Mouse (Mus musculus) lung, postnatal 14 days (tissue): ENCODE results near the gene Inafm1.
"Not testable (repeated sequence)": the region's sequence is repeated elsewhere in the genome, so short reads cannot be mapped to it uniquely, and the experiment has no call there.

Experiments used
- DNase-seq: peaks from one replicate; pipeline ENCODE4 v3.0.0; 2021

The Inafm1 gene

DNA sequence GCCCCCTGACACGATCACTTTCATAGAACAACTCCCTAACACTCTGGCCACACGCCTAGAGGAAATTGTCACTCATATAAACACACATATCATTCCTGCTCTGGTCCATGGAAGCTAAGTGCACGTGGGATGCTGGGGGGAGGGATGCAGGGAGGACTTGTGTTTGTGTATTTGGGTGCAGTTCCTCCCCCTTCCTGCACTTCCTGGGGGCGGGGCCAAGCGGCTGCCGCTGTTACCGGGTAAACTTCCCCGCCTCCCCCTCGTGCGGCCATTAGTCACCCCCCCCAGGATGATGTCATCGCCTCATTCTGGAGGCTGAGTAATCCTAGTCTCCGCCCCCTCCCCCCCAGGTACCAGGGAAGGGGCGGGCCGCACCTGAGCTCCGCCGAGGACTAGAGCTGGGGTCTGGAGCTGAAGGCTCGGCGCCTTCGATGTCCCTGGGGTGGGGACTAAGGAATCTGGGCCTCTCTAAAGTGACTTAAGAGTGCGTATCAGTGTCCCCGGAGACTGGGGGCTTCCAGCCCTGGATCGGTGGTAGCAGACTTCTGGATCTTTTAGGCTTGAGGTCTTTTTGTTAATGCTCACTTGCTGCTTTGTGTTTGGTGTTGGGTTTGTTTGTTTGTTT lies 23.5 kb upstream of the Inafm1 start:
- DNase-seq: peak; percentile 94

DNA sequence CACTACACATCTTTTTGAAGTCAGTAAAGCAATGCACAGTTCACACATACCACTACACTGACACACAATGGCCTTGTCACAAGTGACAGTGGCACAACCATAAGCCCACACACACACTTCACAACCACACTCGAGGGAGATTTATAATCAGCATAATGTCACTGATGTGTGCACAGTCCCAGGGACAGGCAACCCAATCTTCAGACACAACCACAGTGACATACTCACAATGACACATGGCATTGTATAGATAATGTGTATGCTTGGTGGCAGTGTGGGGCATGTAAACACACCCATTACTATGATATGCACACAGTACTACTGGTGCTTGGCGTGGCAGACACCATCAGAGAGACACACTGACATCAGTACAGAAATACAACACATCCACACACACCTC lies 22.7 kb upstream of the Inafm1 start:
- DNase-seq: no peak

GRCm38 (mm10) chr7:16295321-16295900 lies 22.0 kb upstream of the Inafm1 start:
- DNase-seq: peak; percentile 81

DNA sequence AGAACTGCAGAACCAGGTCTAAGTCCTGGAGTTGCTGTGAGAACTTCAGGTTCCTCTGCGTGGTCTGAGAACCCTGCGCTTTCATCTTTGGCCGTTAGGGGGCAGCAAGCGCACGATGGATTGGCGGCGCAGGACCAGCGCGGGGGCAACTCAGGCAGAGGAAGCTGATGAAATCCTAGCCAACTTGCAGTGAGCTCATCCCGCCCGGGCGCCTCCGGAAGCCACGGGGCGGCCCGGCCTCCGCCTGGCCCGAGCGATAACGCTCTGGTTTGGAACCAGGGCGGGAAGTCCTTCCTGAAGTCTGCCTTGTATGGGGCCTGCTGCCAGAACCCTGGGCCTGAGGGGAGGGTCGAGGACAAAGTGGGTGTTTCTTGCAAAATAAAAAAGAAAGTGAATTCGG lies 21.4 kb upstream of the Inafm1 start:
- DNase-seq: peak; percentile 97

GRCm38 (mm10) chr7:16294346-16294745 lies 20.9 kb upstream of the Inafm1 start:
- DNase-seq: peak; percentile 47

GRCm38 (mm10) chr7:16287791-16288190 lies 14.4 kb upstream of the Inafm1 start:
- no peak for DNase-seq

- no peak for DNase-seq
Measured at GRCm38 (mm10) chr7:16287016-16287415, 13.6 kb upstream of the Inafm1 start.

GRCm38 (mm10) chr7:16286026-16286961 lies 12.9 kb upstream of the Inafm1 start, which contains the start of gene Ccdc9:
Gene Ccdc9, minus strand, starts transcription at chr7:16286795.
- peak; percentile 100 for DNase-seq

- peak; percentile 81 for DNase-seq
Measured at GRCm38 (mm10) chr7:16285450-16286025, 12.1 kb upstream of the Inafm1 start.

DNA sequence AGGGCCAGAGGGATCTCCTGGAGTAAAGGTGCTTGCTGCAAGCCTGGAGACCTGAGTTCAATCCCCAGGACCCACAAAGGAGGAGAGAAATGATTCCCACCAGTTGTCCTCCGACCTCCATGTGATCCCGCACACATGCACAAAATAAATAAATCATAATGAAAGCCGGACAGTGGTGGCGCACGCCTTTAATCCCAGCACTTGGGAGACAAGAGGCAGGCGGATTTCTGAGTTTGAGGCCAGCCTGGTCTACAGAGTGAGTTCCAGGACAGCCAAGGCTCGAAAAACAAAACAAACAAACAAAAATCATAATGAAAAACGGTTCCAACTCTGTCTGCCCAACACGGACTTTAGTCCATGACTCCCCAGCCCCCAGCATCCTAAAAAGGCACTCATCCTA lies 11.5 kb upstream of the Inafm1 start:
- no peak for DNase-seq

DNA sequence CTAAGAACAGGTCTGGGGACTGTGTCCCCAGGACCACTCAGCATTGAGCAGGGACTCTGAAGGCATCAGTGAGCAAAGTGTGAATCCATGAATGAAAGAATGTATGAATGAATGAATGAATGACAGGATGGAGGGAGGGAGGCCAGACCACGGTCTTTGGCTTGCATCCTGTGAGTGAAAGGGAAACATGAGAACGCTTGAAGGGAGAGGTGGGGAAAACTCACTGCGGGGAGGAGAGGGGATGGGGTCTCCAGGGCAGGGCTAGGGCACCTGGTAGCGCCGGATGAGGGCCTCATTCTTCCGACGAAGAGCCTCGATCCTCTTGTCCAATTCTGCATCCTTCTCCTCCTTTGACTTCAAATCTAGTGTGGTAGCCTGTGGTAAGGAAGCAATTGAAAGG lies 10.6 kb upstream of the Inafm1 start:
- DNase-seq: no peak

DNA sequence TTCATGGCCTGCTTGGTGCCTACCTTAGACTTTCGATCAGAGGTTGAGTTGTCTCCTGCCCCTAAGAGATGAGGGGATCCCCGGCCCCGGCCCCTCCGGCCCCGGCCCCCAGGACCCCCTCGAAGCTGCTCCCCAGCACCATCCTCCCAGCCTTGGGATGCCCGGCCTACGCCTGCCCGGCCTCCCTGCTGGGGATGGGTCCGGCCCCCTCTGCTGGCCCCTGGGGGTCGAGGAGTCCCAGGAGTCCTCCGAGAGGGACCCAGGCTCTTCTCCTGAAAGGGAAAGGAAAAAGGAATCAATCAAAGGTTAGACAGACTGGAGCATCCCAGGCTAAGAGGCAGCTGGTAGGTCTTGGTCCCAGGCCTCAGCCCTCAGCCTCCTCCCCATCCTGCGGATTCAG lies 8.9 kb upstream of the Inafm1 start:
- DNase-seq: no peak

- no peak for DNase-seq
Measured at GRCm38 (mm10) chr7:16280721-16281120, 7.3 kb upstream of the Inafm1 start.

GRCm38 (mm10) chr7:16274922-16275890 lies 1.8 kb upstream of the Inafm1 start:
- no peak for DNase-seq

GRCm38 (mm10) chr7:16273766-16274140 lies 336 bp upstream of the Inafm1 start:
- DNase-seq: no peak

DNA sequence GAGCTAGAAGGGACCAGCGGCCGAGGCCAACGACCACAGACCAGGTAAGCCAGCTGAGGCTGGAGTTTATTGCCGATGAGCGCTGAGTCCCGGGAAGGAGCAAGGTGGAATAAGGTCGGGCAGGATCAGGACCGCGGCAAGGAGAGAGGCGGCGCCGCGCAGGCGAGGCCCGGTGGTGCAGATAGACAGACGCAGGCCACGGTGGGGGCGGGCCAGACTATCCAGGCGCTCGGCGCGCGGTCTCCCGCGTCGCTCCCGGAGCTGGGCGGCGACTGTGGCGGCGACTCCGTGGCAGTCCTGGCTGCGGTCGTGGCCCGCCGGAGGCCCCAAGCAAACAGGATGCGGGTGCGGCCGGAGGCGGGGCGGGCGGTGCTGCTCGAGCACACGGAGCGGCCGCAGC lies 736 bp downstream of the Inafm1 start:
- peak; percentile 62 for DNase-seq

DNA sequence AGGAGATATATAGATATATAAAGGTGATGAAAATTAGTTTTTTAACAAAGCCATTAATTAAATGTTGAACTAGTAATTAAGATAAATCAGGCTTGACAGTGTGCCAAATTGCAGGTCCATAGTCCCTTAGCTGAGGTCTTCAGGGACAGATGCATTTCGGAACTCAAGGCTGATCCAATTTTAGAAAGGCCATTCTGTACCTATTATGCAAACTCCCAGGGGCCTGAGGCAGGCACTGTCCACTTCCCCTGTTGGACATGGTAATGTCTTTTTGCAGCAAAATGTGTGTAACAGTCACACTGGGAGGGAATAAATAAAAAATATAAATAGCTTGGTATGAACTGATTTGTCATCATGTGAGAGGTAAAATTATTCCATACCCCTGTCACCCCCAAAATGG lies 2.3 kb downstream of the Inafm1 start:
- DNase-seq: no peak

- not testable (repeated sequence) for DNase-seq
Measured at GRCm38 (mm10) chr7:16266593-16266992, 6.8 kb downstream of the Inafm1 start.

GRCm38 (mm10) chr7:16265856-16266255 lies 7.6 kb downstream of the Inafm1 start:
- no peak for DNase-seq

DNA sequence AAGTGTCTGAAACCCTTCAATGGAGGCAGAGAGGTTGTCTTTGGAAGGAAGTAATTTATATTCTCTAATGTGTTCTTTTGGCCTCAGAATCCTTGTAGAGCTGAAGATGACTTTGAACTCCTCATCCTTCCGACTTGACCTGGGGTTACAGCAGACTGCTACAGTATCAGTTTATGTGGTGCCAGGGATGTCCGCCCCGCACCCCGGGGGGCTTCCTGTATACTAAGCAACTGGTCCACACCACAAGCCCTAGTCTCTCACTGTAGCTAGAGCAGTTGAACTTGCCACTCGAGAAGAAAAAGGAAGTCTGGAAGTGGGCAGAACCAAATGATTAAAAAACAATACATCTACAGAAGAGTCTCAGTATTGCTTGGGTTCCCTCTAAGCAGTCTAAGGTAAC lies 9.6 kb downstream of the Inafm1 start:
- DNase-seq: no peak

- peak; percentile 92 for DNase-seq
Measured at GRCm38 (mm10) chr7:16263015-16263787, 10.2 kb downstream of the Inafm1 start.
